Mouse (Mus musculus) right cerebral cortex, postnatal 25 days (tissue): ENCODE measurements around the gene Pctp.
A peak's percentile ranks its signal among the peaks of the same experiment; 100 is the strongest.

ENCODE experiments used
- DNase-seq: peaks from one replicate; pipeline ENCODE4 v3.0.0; 2022

The Pctp gene

DNA sequence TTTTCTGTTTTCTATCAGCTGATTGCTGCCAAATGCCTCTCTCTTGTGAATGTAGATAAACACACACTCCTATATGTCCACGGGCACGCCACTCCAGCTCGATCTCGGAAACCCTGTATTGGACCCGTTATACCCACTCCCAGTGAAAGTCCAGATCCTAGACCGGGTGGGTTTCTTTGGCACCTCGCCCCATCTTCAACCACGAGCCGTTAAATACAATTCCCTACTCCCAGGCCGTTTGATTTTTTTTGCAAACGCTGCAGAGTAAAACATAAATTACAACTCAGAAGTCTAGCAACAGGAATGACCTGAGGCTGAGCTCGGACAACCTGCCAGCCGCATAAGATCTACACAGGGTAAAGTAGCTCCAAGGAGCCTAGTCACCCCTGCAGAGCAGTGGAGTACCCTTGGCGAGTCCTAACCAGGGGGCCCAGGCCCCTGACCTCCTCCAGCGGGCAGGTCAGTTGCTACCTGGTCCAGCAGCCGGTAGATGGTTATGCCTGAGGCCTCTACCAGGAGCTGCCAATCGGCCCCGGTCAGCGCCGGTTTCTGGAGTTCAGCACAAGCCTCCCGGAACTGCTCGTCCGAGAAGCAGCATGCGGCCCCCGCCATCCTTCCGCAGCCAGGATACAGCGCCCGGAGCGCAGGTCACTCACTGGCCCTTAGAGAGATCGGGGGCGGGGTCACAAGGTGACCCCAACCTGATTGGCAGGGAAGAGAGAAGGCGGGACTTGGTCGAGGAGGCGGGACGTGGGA lies at the start of gene Pctp:
Gene Pctp (minus strand): TSS at position 664 of the 756 bp plus-strand sequence.
- DNase-seq = peak; percentile 15

DNA sequence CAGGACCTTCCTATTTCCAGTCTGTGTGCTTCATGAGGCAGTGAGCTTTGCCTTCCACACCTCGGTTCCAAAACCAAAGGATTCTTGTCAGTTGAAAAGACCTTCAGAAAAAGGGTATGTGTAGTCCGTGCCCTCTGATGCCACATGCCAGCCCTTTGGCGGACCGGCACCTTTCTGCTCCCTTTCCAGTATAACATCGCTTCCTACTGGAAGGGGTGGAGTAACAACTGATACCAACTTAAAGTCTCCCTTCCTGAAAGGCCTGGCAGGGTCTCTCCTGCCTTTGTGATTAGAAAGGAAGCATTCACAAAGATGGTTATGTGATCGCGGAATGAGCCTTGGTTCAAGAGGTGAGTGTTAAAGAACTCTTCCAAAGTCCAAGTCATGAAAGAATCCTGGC lies 47.3 kb upstream of the Pctp start:
- no peak for DNase-seq

DNA sequence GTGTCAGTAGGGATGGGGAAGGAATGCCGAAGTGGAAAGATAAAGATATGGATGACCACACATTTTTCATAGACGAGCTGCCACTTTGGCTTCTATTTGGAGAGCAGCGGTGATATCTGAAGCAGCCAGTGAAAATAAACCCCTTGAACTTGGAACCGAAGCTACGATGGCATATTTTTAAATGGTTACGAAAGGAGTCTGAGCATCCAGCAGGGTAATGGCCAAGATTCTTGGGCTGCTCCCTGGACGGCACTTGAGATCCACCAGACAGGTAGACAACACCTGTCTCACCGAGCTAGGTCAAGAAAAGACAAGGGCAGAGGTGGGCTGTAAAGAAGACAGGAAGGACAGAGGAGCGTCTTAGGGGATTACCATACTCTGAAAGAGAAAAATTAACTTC lies 44.6 kb upstream of the Pctp start:
- no peak for DNase-seq

DNA sequence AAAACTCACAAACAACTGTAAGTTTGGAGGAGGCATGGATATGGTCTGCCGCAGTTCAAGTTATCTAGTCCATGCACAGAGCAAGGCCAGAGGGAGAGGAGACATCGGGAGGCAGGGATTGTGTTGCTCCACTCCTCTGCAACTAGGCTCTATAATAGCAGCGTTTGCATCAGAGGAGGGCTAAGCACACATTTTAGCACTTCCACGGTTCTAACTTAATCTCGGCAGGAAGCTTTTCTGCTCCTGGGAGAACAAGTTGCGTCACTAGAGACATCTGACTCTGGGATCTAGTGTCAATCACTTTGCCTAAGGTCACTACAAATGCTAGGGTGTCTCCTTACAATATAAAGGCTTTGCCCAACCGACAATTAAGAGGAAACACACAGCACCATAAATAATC lies 43.5 kb upstream of the Pctp start:
- no peak for DNase-seq

DNA sequence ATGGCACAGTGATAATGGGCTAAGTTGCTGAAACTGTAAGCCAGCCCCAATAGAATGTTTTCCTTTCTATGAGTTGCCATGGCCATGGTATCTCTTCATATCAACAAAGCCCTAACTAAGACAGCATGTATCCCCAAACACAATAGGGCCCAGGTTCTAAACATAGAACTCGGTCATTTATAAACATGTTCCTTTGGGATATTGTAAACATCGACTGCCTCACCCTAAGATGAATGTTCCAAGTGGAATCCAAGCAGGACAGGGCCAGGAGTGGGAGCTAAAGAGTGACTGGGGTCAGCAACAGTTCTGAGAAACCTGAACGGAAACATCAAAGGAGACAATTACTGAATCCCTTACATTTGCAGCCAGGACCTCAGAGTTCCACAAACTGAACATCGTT lies 41.8 kb upstream of the Pctp start:
- no peak for DNase-seq

DNA sequence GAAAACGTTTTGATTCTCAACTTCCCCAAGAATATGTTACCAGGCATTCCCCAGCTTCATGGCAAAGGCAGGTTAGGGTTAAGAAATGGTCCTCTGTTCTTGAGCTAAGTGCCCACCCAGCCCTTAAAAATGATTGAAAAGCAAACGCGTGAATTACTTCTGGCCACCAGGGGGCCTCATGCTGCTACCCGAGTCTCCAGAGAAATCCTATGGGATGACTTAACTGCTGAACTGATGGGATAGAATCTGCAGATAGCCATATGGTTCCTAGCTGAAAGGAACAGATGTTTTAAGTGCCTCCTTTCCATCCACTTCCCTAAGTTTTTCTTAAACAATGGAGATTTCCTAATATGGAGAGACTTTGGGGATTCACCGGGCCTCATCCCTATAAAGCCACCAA lies 35.3 kb upstream of the Pctp start:
- no peak for DNase-seq

DNA sequence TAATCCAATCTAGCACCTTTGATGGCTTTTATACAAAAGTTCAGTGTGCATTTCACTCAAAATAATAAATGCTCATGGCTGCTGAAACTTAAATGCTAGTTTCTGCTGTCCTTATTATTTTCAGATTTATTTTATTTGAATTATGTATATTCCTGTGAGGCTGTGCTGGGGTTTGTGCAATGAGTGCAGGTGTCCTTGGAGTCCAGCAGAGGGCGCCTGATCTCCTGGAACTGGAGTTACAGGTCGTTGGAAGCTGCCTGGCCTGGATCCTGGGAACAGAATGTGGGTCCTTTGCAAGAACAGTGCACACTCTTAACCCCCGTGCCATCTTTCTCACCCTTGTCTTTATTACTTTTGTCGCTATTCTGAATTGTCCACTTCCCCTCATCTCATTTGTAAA lies 33.7 kb upstream of the Pctp start:
- DNase-seq = no peak

DNA sequence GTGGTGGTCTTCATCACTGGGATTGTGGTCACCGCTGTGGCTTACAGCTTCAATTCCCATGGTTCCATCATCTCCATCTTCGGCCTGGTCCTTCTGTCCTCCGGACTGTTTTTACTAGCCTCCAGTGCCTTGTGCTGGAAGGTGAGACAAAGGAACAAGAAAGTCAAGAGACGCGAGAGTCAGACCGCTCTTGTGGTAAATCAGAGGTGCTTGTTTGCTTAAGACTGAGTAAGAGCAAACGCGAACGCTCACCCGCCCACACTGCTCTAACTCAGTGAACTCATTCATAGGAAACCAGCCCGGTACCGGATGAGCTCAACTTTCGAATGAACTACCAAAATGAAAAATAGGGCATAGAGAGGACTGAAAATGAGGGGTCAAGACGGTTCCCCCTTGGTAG lies 32.8 kb upstream of the Pctp start:
- DNase-seq = no peak

DNA sequence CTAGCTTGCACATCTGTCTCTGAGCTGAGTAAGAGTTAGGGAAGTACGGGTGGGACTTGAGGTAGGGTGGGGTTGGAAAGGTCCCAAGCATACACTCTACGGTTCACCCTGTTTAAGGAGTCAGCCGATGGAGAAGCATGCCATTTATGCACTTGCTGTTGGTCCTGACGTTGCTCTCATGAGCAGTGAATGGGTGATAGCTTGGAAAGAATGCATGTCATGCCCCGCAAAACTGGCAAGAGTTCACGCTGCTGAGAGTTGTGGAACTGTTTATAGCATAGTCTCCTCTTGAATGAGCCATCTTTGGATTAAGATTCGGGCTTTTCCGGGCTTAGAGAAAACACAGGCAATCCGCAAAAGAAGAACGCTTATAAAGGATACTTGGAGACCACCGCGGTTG lies 32.0 kb upstream of the Pctp start:
- no peak for DNase-seq

DNA sequence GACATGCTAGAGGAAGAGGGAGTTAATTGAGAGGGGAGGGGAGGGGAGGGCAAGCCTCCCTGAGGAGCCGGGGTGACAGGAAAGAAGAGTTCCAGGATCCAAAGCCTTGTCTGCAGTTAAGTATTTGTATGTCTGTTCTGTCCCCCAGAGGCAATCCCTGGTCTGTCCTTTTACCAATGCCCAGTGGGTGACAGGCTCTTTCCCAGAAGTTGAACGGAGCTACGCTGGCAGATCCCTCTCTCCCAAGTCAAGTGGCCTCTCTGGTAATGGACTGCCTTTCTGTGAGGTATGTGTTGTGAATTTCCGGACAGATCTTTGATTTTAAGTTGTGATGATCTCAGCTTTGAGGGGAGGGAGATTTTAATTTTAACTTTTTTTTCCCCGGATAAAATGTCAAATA lies 30.7 kb upstream of the Pctp start:
- no peak for DNase-seq

DNA sequence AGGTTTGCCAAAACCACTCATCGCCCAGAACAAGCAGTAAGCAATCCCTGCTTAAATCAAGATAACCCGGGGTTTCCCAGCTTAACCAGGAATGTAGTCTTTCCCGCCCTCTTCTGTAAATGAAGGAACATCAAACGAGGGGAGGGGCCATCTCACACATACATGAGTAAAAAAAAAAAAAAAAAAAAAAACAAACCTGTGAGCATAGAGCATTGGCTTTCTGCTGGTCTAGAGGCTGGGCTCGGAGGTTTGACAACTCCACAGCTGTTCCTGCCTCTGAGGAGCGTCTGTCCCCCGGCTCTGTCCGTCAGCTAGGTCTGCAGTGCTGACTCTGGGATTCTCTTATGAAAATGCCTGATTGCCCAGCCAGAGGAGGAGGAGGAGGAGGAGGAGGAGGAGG lies 30.1 kb upstream of the Pctp start:
- no peak for DNase-seq

DNA sequence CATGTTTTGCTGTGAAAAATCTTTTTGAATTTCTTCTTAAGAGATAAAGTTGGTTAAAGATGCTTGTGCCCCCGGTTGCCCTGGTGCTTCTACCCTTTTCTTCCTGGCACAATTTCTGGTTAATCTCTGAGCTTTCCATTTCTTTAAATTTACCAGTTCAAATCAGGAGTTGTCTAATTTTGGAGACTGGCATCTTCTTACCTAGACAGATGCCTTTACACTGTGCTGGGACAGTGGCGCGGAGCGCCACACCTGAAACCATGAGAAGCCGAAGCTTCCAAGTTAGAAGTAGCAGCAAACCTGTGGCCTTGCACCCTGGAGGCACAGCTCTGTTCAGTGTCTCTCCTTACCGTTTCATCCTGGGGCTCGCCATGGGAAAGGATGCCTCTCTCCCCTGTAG lies 28.4 kb upstream of the Pctp start:
- no peak for DNase-seq

DNA sequence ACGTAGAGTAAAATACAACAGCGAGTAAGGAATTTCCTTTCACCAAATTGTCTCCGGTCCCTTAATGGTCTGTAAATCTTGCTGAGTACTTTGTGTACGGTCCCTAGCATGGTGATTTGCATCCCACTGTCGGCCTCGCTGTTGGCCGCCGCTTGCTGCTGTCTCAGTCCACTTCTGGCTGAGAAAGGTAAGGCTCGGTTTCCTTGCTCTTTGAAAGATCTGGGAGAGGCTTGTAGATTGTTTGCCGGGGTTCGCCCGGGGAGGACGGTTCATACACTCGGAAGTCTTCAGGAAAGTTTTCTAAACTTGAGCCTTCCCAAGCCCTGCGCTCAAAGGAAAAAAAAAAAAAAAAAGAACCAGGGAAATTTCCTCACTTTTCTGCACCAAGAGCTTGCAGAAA lies 27.9 kb upstream of the Pctp start:
- peak; percentile 28 for DNase-seq

DNA sequence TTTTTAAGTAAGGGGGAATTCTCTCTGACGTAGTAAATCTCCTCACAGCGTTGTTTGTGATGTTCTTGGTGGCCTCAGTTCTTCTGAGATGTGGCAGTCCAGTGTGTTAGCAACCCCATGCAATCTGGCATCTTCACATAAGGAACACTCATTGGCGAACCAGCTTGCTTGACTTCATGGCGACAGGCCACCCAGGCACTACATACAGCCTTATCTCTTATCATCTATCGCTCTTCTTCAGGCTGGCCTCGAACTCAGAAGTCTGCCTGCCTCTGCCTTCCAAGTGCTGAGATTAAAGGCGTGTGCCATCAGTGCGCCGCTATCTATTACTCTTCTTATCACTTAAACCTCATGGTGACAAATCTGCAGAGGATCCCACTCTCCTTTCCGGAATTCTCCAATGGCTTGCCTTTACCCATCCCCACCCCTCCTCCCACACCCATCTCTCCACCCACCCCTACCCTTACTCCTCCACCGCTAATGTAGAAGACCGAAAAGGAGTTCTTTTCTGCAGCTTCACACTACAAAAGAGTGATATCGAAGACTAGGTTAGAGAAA lies 27.2 kb upstream of the Pctp start, which contains the start of gene Tmem100:
Gene Tmem100 (plus strand): TSS at position 508 of the 558 bp plus-strand sequence.
- DNase-seq = no peak

DNA sequence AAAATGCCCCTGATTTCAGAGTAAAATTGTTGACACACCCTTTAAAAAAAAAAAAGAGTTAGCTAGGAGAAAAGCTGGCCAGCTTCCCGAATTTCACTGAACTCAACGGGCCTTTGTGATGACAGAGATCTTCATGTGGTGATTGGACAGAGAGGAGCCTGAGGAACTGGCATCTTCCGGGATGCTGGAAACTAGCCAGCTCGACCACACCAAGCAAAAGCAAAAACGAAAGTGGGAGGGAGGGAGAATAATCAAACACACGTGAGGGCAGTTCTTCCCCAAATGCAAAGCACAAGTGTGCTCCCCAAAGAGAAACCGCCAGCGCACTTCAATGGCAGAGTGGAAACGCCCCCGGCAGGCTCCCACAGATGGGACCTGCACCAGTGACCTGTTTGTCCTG lies 26.7 kb upstream of the Pctp start:
- DNase-seq = no peak

DNA sequence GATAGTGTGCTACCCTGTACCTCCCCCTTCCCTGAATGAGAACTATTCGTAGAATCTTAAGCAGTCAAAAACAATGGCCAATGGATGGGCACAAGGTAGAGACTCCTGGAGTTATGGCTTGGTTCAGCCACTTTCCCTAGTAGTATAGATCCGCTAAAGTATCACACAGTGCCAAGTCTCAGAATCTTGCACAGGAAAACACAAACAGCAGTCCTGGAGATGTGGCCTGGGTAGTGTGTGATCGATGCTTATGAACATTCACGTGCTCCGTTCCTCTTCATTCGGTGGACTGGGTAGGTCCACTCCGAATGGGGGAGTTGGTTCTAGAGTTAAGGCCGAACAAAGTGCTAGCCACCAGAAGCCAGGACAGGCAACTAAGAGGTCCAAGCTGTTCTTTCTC lies 26.1 kb upstream of the Pctp start:
- no peak for DNase-seq

DNA sequence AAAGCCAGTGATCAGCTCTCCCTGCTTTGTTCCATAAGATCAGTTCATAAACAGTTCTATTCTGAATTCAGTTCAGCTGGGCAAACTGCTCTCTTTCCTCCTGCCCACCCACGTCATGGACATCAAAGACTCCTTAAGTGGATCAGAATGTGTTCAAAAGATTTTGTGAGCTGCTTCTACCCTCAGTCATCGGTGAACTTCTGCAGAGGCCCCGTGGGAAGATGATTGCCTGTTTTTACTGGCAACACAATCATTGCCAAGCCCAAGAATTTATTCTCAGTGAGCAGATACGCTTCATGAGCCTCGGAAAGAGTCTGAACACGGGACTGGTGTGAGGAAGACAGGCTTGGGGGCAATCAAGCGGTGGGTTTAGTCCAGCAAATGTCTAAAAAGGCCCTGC lies 24.5 kb upstream of the Pctp start:
- DNase-seq = no peak

DNA sequence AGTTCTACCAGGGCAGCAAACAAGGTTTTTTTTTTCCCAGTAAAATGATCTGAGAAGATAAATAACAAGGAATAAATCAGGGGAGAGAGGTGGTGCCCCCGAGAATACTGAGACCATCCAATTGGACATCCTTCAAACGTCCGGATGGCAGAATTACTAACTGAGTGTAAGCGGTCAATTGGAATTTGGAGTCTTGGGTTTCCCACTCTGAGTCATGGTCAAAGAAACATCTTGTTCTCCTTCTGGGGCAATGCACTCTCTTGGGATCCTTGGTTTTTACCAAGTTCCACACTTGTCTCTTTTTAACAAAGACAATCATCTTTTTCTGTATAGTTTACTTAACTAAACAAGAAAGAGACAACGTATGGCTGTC lies 24.1 kb upstream of the Pctp start:
- DNase-seq = no peak

DNA sequence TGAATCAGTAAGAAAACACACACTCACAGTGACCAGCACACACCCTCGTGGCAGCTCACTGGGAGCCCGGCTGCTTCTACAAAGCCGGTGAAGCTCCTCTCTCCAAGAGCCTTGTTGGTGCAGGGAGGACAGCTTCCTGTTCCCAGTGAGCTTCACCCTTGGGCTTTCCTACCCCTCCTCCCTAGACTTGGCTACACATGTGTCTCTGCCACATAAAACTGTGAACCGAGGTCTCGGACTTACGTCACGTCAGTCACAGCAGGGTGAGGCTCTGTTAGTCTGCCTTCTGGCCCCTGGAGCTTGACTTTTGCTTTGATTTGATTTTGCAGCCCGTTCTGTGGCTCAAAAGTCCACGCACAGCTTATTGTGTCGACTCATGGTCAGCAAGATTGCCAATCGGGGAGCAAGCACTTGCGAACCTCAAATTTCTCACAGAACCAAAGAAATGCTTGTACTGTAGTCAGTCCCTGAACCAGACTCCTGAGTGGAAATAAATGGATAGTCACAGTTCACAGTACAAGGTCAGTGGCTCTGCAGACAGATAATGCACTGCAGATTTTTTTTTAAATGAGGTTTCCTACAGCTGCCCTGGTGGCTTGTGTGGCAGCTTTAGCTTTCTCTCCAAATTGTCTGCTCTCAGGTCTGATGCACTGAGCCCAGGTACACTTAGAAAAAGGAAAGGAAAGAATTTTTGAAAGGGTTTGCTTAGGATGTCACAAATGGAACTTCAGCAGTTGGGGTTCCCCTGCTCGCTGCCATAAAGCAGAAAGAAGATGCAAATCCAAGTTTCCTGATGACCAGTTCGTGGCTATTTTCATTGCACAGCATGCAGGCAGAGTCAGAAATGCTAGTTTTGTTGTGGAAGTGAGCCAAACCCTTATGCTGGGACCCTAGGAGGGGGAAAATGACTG lies 23.5 kb upstream of the Pctp start:
- DNase-seq = no peak

DNA sequence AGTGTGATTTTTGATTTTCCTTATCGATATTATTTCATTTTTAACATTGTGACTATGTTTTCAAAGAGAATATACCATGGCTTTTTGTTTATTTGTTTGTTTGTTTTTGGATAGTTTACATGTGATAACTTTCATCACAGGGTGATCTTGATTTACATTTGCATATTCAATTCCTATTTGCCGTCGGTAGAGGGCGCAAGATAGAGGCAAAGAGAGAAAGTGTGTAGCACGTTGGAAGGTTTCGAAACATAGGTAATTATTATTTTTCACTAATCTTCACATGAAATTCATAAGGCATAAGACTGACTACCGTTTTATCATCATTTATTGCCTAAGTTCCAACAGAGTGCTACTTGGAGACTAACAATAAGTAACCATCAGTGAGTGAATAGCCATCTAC lies 16.5 kb upstream of the Pctp start:
- no peak for DNase-seq

DNA sequence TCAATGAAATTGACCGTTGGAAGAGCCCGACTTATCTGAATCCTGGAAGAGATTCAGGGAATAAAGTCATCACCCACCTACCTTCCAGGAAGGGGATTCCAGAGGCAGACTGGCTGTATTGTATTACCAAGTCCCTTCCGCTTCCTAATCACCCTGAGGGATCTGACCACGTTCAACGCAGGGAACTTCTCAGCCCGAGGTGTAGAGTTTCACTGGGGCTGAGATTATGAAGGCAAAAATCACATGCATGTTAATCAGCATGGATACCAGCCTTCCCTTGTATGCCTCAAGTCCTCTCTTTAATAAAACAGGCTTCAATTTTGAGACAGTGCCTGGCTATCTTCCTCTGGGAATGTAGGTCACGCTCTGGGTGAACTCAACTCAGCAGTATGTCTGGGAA lies 12.6 kb upstream of the Pctp start:
- DNase-seq = no peak

DNA sequence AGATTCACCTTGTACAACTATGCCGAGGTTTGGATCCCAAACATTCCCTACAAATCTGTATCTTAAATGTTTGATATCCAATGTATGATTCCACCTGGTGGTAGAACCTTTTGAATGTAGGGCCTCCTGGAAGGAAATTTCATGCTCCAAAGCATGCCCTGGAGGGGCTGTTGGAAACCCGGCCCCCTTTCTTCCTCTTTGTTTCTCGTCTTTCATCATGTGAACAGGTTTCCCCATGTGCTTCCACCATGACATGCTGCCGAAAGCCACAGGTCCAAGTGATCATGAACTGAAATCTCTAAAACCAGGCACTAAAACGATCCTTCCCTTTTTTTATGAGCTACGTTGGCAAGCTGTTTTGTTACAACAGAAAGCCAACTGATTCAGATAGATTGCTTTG lies 11.0 kb upstream of the Pctp start:
- DNase-seq = no peak

DNA sequence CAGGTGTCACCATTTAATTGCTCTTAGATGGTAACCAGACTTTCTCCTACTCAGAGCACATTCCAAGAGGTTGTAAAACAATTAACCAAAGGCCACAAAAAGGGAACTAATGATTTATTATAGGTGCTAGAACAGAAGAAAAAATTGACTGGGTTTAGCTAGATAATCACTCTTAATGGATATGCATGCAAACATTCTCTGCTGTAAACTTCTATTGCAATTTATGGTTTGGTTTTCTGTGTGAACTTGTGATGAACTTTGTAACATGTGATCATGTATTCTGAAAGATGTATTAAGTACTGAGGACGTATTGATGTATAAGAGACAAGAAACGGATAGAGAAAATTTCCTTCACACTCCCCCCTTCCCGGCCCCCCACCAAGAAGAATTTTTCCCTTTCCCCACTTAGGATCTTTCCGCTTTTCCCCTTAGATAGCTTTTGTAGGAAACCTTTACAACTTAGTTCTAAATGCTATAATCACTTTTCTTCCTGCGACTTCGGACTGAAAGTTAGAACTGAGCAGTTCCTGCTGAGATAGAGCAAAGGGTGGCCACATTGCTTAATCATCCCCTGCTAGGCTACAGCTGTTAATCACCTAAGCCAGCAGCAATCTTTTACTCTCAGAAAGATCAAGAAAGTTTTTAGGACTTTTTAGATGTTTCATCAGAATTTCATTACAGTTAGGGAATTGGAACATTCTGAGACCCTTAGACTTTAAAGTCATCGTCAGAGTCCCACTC lies 5.3 kb upstream of the Pctp start:
- DNase-seq = no peak
